Mouse (Mus musculus) brain, embryonic 14.5 days (tissue): ENCODE data around the gene Fry. TPM values are rescaled to one million over a fixed set of nuclear protein-coding genes. Genes with fewer than 3 reads are reported as not detected.

ENCODE experiments used
- DNase-seq: peaks from one replicate; pipeline ENCODE4 v3.0.0-alpha.2; 2011; ENCODE audit warnings: low read depth
- CTCF ChIP-seq: fragments of 200-500 bp; IDR thresholded peaks from 2 replicates; pipeline ENCODE4 v1.5.1; 2012; ENCODE audit warnings: inconsistent platforms, mild to moderate bottlenecking, moderate library complexity, borderline replicate concordance; ENCODE audit not compliant: insufficient read depth, insufficient read length; ENCODE audit errors: extremely low read depth
- POLR2A ChIP-seq: fragments of 200-500 bp; IDR thresholded peaks from 2 replicates; pipeline ENCODE4 v1.6.1; 2012; ENCODE audit warnings: mild to moderate bottlenecking, inconsistent platforms, borderline replicate concordance; ENCODE audit not compliant: poor library complexity, insufficient read depth, insufficient read length, severe bottlenecking; ENCODE audit errors: extremely low read depth
- polyA plus RNA-seq: library from polyadenylated mRNA; depleted of rRNA; stranded (reverse); fragments of >200 nt; gene quantifications from 2 replicates; pipeline ENCODE4 v1.2.3, GENCODE M21; 2012; rRNA removed

Fry gene
- 38.3 and 61.6 TPM in 2 replicates for polyA plus RNA-seq

- TF ChIP-seq POLR2A = peak; percentile 78
- no peak for TF ChIP-seq CTCF
Measured at GRCm38 (mm10) chr5:150118455-150119241, at the start of gene Fry. TSS of gene Fry (plus strand) at chr5:150118645.

DNA sequence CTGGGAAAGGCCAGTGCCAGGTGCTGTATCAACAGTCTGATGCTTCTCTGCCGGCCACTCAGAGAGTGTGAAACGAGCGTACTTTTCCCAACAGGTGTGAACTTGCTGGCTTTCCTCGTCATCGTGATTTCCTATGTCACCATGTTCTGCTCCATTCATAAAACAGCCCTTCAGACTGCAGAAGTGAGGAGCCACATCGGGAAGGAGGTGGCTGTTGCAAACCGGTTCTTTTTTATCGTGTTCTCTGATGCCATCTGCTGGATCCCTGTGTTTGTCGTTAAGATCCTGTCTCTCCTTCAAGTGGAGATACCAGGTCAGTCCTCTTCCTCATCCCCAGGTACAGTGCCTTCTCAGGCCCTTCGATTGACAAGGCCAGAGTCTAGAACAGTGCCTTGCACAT lies 48.4 kb upstream of the Fry start:
- TF ChIP-seq CTCF = peak; percentile 58; the same call in 1 of the 2 replicates
- no peak for TF ChIP-seq POLR2A
- peak; percentile 79 for DNase-seq

More at GRCm38 (mm10) chr5:150118455-150119241, at the start of gene Fry:
- peak; percentile 95 for DNase-seq

GRCm38 (mm10) chr5:150071738-150072137 lies 46.7 kb upstream of the Fry start:
- TF ChIP-seq CTCF = no peak
- no peak for TF ChIP-seq POLR2A
- DNase-seq = no peak

GRCm38 (mm10) chr5:150079866-150080797 lies 38.3 kb upstream of the Fry start:
- peak; percentile 88 for DNase-seq
- TF ChIP-seq POLR2A (no peak), CTCF (no peak)

GRCm38 (mm10) chr5:150082696-150083095 lies 35.7 kb upstream of the Fry start:
- DNase-seq = no peak
- no peak for TF ChIP-seq POLR2A
- no peak for TF ChIP-seq CTCF

DNA sequence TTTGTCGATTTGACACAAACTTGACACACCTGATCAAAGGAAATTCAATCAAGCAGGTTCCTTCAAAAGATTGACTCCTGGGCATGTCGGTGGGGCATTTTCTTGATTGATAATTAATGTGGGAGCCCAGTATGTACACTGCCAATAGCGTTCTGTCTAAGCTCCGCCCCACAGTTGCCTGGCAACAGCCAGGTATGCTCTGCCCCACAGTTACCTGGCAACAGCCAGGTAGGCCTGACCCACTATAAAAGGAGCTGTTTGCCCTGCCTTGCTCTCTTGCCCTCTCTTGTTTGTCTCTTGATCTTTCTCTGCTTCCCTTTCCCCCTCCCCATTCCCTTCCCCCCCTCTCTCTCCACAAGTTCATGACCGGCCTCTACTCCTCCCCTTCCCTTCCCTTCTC lies 35.3 kb upstream of the Fry start:
- TF ChIP-seq CTCF (no peak), POLR2A (no peak)
- no peak for DNase-seq

DNA sequence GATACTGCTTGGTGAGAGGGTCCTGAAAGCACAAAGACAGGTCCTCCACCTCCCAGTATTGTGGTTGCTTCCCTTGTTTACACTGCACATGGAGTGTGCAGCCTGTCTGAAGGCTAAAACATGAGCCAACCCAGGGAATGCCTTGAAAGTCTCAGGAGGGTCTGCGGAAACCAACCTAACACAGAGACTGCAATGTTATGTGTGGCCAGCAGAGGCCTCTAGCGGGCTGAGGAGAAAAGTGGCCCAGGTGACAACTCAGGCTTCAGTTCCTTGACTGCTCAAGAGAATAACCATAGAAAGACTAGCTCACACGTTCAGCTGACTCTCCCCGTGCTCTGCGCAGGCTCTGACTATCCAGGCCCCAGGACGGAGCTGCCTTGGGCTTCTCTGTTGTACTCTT lies 20.8 kb upstream of the Fry start:
- TF ChIP-seq POLR2A (no peak), CTCF (peak; percentile 93)
- DNase-seq = peak; percentile 82

DNA sequence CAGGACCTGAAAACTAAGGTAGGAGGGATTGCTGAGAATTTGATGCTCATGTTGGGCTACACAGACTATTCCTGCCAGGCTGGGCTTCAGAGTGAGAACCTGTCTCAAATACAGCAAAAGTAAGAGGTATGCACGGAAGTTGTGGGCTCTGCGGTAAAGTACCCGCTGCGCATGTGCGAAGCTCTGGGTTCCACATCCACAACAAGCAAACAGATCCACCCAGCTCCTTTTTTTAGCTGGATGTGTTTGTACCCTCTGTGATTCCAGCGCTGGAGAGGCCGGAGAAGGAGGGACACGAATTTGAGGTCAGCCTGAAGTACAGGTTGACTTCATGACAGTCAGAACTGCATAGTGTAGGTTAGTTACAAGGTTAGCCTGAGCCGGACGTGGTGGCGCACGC lies 19.7 kb upstream of the Fry start:
- TF ChIP-seq CTCF (no peak), POLR2A (no peak)

GRCm38 (mm10) chr5:150101789-150102188 lies 16.7 kb upstream of the Fry start:
- no peak for DNase-seq
- TF ChIP-seq POLR2A = no peak
- no peak for TF ChIP-seq CTCF

More for the DNA sequence above, 19.7 kb upstream of the Fry start:
- no peak for DNase-seq

DNA sequence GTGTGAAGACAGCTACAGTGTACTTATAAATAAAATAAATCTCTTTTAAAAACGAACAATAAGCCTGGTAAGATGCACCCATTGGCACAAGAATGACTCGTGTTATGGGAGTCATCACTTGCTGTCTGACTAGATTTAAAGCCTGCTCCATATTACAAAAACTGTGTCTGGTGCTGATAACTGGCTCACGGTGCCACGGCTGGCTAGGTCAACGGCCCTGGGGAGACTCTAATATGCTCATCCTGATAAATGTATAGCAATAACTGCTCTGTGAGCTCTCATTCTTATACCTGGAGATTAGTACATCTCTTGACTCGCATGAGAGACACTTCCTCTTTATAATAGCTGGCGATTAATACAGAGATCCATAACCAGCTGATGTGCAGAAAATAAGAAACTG lies 12.1 kb upstream of the Fry start:
- no peak for TF ChIP-seq CTCF
- no peak for TF ChIP-seq POLR2A
- no peak for DNase-seq

DNA sequence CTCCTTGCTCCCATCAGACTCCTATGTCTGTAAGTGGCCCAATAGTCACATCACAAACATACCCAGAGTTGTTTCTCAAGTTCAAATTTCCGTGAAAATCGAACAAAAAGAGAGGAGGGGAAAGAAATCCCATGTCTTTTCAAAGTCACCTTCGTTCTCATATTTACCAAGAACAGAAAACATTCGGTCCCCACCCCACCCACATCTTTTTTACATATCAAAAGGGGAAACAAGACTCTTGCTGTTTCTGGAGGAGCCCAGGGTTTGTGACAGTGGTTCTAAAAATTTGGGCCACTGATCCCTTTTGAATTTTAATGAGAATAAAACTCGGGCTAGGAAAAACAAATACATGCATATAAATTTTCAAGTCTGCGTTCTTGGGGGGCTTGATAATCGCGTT lies 7.2 kb upstream of the Fry start:
- no peak for TF ChIP-seq POLR2A
- no peak for TF ChIP-seq CTCF
- no peak for DNase-seq
